Mouse (Mus musculus): Measurements from ENCODE around the gene Arpc1a. TPM values are rescaled to one million over a fixed set of nuclear protein-coding genes. Genes with fewer than 3 reads are reported as not detected.

Gene Arpc1a
- polyA plus RNA-seq (2012; fragmentation: generic; extraction: Trizol) = 100 to 1,000 TPM in 1 of 2 experiments, 10 to 100 TPM in 1; 82.0 to 163 TPM

GRCm38 (mm10) chr5:145083632-145084451 lies at the start of gene Arpc1a, which contains the start of gene Kpna7:
Gene Arpc1a, plus strand, starts transcription at chr5:145083830.
Gene Kpna7, minus strand, starts transcription at chr5:145084030.

DNA sequence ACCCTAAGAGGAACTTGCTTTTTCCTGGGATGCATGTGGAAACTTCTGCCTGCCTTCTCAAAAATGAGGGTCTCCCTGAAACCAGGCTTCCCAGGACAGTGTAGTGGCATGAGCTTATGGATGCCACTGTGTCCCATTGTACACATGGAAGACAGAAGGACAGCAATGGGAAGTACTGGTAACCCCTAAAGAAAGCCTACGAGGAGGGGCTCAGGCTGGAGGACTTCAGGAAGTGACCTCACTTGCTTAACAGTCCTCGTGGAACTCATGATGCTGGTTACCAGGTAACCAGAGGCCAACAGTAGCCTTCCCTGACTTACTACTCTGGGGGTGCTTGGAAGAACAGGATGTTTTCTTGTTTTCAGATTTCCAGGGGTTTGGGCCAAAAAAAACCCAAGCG lies 40.9 kb upstream of the Arpc1a start, which contains the start of gene 1700018F24Rik:
1700018F24Rik (plus strand) TSS at position 301 of the 400 bp plus-strand sequence.

DNA sequence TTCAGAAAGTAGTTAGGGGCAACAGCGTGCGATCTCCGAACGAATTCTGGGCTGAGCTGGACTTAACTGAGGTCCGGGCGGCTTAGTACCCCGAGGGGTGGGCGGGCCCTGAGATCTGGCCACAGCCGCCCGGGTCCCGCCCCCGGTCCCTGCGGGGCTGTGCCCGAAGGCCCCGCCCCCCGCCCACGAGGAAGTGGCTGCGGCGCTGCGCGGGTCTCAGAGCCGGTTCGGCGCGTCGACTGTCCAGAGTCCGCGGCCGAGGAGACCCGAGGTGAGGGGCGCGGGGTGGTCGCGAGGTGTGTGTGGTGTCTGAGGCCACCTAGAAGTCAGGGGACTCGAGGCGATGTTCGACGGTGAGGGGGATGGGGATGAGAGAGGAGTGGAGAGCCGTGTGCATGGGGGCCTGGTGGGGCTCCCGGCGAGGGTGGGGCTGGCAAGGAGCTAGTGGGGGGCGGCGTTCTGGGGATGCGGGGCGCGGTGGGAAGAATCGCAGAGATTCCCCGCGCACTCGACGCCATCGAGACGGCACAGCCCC lies 30.5 kb downstream of the Arpc1a start, which contains the start of gene Arpc1b:
Arpc1b (plus strand) TSS at position 145 of the 535 bp plus-strand sequence.

GRCm38 (mm10) chr5:145139571-145140519 lies 56.2 kb downstream of the Arpc1a start, which contains the start of the genes Pdap1 and Bud31:
Gene Pdap1, minus strand, starts transcription at chr5:145140238.
Gene Bud31, plus strand, starts transcription at chr5:145140362.

Other genes starting within 250 kb of the Arpc1a start
- 10 to 100 TPM; 11.1 to 21.7 TPM for gene Smurf1, start 118.0 kb upstream of the Arpc1a start, polyA plus RNA-seq (2012; fragmentation: generic; extraction: Trizol)
- gene Gm4871, start 51.1 kb upstream of the Arpc1a start, polyA plus RNA-seq (2012; fragmentation: generic; extraction: Trizol) = not detected
- gene 1700018F24Rik, start 40.8 kb upstream of the Arpc1a start, polyA plus RNA-seq (2012; fragmentation: generic; extraction: Trizol) = not detected
- not detected for gene Kpna7, start 200 bp downstream of the Arpc1a start, polyA plus RNA-seq (2012; fragmentation: generic; extraction: Trizol)
- gene Arpc1b, start 30.4 kb downstream of the Arpc1a start, polyA plus RNA-seq (2012; fragmentation: generic; extraction: Trizol) = 100 to 1,000 TPM; 214 to 895 TPM
- 10 to 100 TPM; 75.8 to 82.1 TPM for gene Pdap1, start 56.4 kb downstream of the Arpc1a start, polyA plus RNA-seq (2012; fragmentation: generic; extraction: Trizol)
- gene Bud31, start 56.5 kb downstream of the Arpc1a start, polyA plus RNA-seq (2012; fragmentation: generic; extraction: Trizol) = 100 to 1,000 TPM in 1 of 2 experiments, 10 to 100 TPM in 1; 55.8 to 115 TPM
- gene Ptcd1, start 83.3 kb downstream of the Arpc1a start, polyA plus RNA-seq (2012; fragmentation: generic; extraction: Trizol) = 10 to 100 TPM in 1 of 2 experiments, 1 to 10 TPM in 1; 7.3 to 15.8 TPM
- gene Cpsf4, start 83.4 kb downstream of the Arpc1a start, polyA plus RNA-seq (2012; fragmentation: generic; extraction: Trizol) = 10 to 100 TPM; 21.5 to 26.2 TPM
- gene Atp5j2, start 108.2 kb downstream of the Arpc1a start, polyA plus RNA-seq (2012; fragmentation: generic; extraction: Trizol) = 100 to 1,000 TPM; 548 to 746 TPM
- gene Zkscan14, start 118.0 kb downstream of the Arpc1a start, polyA plus RNA-seq (2012; fragmentation: generic; extraction: Trizol) = 1 to 10 TPM; 2.4 to 8.2 TPM
- 1 to 10 TPM; 1.1 to 8.7 TPM for gene Zkscan5, start 120.7 kb downstream of the Arpc1a start, polyA plus RNA-seq (2012; fragmentation: generic; extraction: Trizol)
- 1 to 10 TPM; 1.3 to 5.5 TPM for gene Zfp655, start 147.9 kb downstream of the Arpc1a start, polyA plus RNA-seq (2012; fragmentation: generic; extraction: Trizol)
- gene Zscan25, start 196.7 kb downstream of the Arpc1a start, polyA plus RNA-seq (2012; fragmentation: generic; extraction: Trizol) = 10 to 100 TPM in 1 of 2 experiments, 1 to 10 TPM in 1; 2.1 to 11.1 TPM